Mouse (Mus musculus) liver, adult 2 months (tissue): ENCODE measurements at regions not wholly inside any gene's neighbourhood (a gene's known extent, or its start where the extent isn't known, plus 50 kb on each side); places are given as distances from the start of the nearest gene placed in this dataset.

ENCODE experiments used
- CTCF ChIP-seq: fragments of 200-500 bp; IDR thresholded peaks from 2 replicates; pipeline ENCODE4 v1.5.1; 2011; ENCODE audit warnings: low read depth, low read length, control low read depth
- POLR2A ChIP-seq: fragments of 200-500 bp; IDR thresholded peaks from 2 replicates; pipeline ENCODE4 v1.6.1; 2011; ENCODE audit warnings: low read length, control low read depth; ENCODE audit not compliant: insufficient read depth; ENCODE audit errors: extremely low read depth

GRCm38 (mm10) chr10:96377549-96377948 lies 239.3 kb upstream of the Btg1 start:
- TF ChIP-seq POLR2A (no peak), CTCF (no peak)
